Mouse (Mus musculus) forebrain, embryonic 13.5 days (tissue): ENCODE measurements at regions not wholly inside any gene's neighbourhood (a gene's known extent, or its start where the extent isn't known, plus 50 kb on each side); places are given as distances from the start of the nearest gene placed in this dataset.

Experiments used
- ATAC-seq: fragments of 200-750 bp; cut with Nextera tagmentation; 2 replicates; pipeline ENCODE4 v1.8.0; 2017
- H3K27ac ChIP-seq: fragments of 300-500 bp; sonication (generic); 2 replicates; pipeline ENCODE4 v1.5.1; 2015; ENCODE audit warnings: inconsistent platforms, mild to moderate bottlenecking, moderate library complexity
- H3K27me3 ChIP-seq: fragments of 300-500 bp; sonication (generic); 2 replicates; pipeline ENCODE4 v1.6.1; 2015; ENCODE audit warnings: mild to moderate bottlenecking, inconsistent platforms
- H3K36me3 ChIP-seq: fragments of 300-500 bp; sonication (generic); 2 replicates; pipeline ENCODE4 v1.6.1; 2015; ENCODE audit warnings: mild to moderate bottlenecking, inconsistent platforms; ENCODE audit not compliant: poor library complexity, severe bottlenecking
- H3K4me1 ChIP-seq: fragments of 300-500 bp; sonication (generic); 2 replicates; pipeline ENCODE4 v1.6.1; 2015; ENCODE audit warnings: inconsistent platforms
- H3K4me2 ChIP-seq: fragments of 300-500 bp; sonication (generic); 2 replicates; pipeline ENCODE4 v1.6.1; 2015; ENCODE audit warnings: inconsistent platforms, mild to moderate bottlenecking, moderate library complexity
- H3K4me3 ChIP-seq: fragments of 300-500 bp; sonication (generic); 2 replicates; pipeline ENCODE4 v1.5.1; 2015; ENCODE audit warnings: mild to moderate bottlenecking, inconsistent platforms
- H3K9ac ChIP-seq: fragments of 300-500 bp; sonication (generic); 2 replicates; pipeline ENCODE4 v1.6.1; 2015; ENCODE audit warnings: mild to moderate bottlenecking, inconsistent platforms
- H3K9me3 ChIP-seq: fragments of 300-500 bp; sonication (generic); replicated peaks from 2 replicates; pipeline ENCODE4 v1.6.1; 2016; ENCODE audit warnings: inconsistent platforms
- WGBS: fragments of 180-500 bp; shearing (Covaris S2); methylation state at CpG from one replicate; pipeline ENCODE4 v1.1.7; 2015; 5-methylcytosine and 5-hydroxymethylcytosine counted together

GRCm38 (mm10) chr10:101486504-101486903, 194.8 kb upstream of the Mgat4c start:
- ATAC-seq, result no peak
- Histone ChIP-seq H3K4me3 (no peak overlapping the region), H3K9me3 (no peaks in the 10 kb centered on the region), H3K36me3 (no peaks in the 10 kb centered on the region), H3K4me2 (no peak overlapping the region), H3K4me1 (no peaks in the 10 kb centered on the region; the same call in 1 of the 2 replicates), H3K9ac (no peak overlapping the region), H3K27ac (no peak overlapping the region), H3K27me3 (no peaks in the 10 kb centered on the region)

- Histone ChIP-seq H3K9me3 (no peaks in the 10 kb centered on the region), H3K9ac (no peak overlapping the region), H3K4me1 (no peaks in the 10 kb centered on the region; the same call in 1 of the 2 replicates), H3K27me3 (no peaks in the 10 kb centered on the region), H3K4me2 (no peak overlapping the region), H3K27ac (no peak overlapping the region), H3K36me3 (no peaks in the 10 kb centered on the region), H3K4me3 (no peak overlapping the region)
- no peak for ATAC-seq
- WGBS, result 32% methylated on average over 1 of the region's 1 CpGs
These were observed 190.8 kb upstream of the Mgat4c start for GRCm38 (mm10) chr10:101490418-101491055.

- Histone ChIP-seq H3K9me3 (no peaks in the 10 kb centered on the region), H3K27me3 (no peaks in the 10 kb centered on the region), H3K36me3 (no peaks in the 10 kb centered on the region), H3K27ac (no peak overlapping the region), H3K4me3 (no peak overlapping the region), H3K4me1 (no peaks in the 10 kb centered on the region), H3K4me2 (no peak overlapping the region), H3K9ac (no peak overlapping the region)
- 75% methylated on average over 3 of the region's 3 CpGs for WGBS
- peak; percentile 53 for ATAC-seq
These were observed 166.2 kb upstream of the Mgat4c start for GRCm38 (mm10) chr10:101515087-101515486.

- no peak for ATAC-seq
- no peaks in the 10 kb centered on the region for H3K27me3 ChIP-seq
These were observed 164.4 kb upstream of the Mgat4c start for GRCm38 (mm10) chr10:101516930-101517329.

GRCm38 (mm10) chr10:101532325-101532724, 149.0 kb upstream of the Mgat4c start:
- WGBS, result 65% methylated on average over 2 of the region's 2 CpGs
- Histone ChIP-seq H3K9me3 (no peaks in the 10 kb centered on the region), H3K9ac (no peak overlapping the region), H3K4me3 (no peak overlapping the region), H3K27ac (no peak overlapping the region), H3K36me3 (no peaks in the 10 kb centered on the region), H3K4me1 (no peaks in the 10 kb centered on the region), H3K4me2 (no peak overlapping the region), H3K27me3 (no peaks in the 10 kb centered on the region)
- ATAC-seq, result no peak

More at GRCm38 (mm10) chr10:101516930-101517329, 164.4 kb upstream of the Mgat4c start:
- no peaks in the 10 kb centered on the region for H3K36me3 ChIP-seq
- 44% methylated on average over 3 of the region's 3 CpGs for WGBS
- no peak overlapping the region for H3K9ac ChIP-seq
- H3K4me3 ChIP-seq, result no peak overlapping the region
- H3K27ac ChIP-seq, result no peak overlapping the region
- H3K9me3 ChIP-seq, result no peaks in the 10 kb centered on the region
- no peaks in the 10 kb centered on the region for H3K4me1 ChIP-seq
- H3K4me2 ChIP-seq, result no peak overlapping the region

GRCm38 (mm10) chr10:101544203-101544602, 137.1 kb upstream of the Mgat4c start:
- ATAC-seq, result no peak
- H3K36me3 ChIP-seq, result no peaks in the 10 kb centered on the region
- no peaks in the 10 kb centered on the region for H3K4me1 ChIP-seq
- no peak overlapping the region for H3K4me3 ChIP-seq
- WGBS, result 90% methylated on average over 1 of the region's 1 CpGs
- no peak overlapping the region for H3K9ac ChIP-seq
- H3K9me3 ChIP-seq, result no peaks in the 10 kb centered on the region
- no peak overlapping the region for H3K4me2 ChIP-seq
- no peaks in the 10 kb centered on the region for H3K27me3 ChIP-seq
- H3K27ac ChIP-seq, result no peak overlapping the region

- no peak for ATAC-seq
- H3K27ac ChIP-seq, result no peak overlapping the region
- no peak overlapping the region for H3K4me3 ChIP-seq
- H3K9ac ChIP-seq, result no peak overlapping the region
- H3K27me3 ChIP-seq, result no peaks in the 10 kb centered on the region
- no peaks in the 10 kb centered on the region for H3K4me1 ChIP-seq
- H3K36me3 ChIP-seq, result no peaks in the 10 kb centered on the region
- no peaks in the 10 kb centered on the region for H3K9me3 ChIP-seq
- H3K4me2 ChIP-seq, result no peak overlapping the region
- WGBS, result 85% methylated on average over 3 of the region's 3 CpGs
These were observed 130.6 kb upstream of the Mgat4c start for GRCm38 (mm10) chr10:101550645-101551044.
